Mouse (Mus musculus) kidney, postnatal 0 days (tissue): Measurements from ENCODE around the gene Tm4sf4. TPM values are rescaled to one million over a fixed set of nuclear protein-coding genes. Genes with fewer than 3 reads are reported as not detected.

Experiments used
- ATAC-seq: fragments of 200-750 bp; cut with Nextera tagmentation; replicated peaks from 2 replicates; pipeline ENCODE4 v1.8.0; 2017; ENCODE audit warnings: low read depth, moderate number of reproducible peaks, moderate TSS enrichment, moderate library complexity; ENCODE audit not compliant: low FRiP score
- DNase-seq: peaks from one replicate; pipeline ENCODE4 v3.0.0-alpha.2; 2016; ENCODE audit warnings: low spot score
- H3K27ac ChIP-seq: fragments of 300-500 bp; sonication (generic); 2 replicates; pipeline ENCODE4 v1.5.1; 2014; ENCODE audit warnings: mild to moderate bottlenecking
- H3K27me3 ChIP-seq: fragments of 300-500 bp; sonication (generic); 2 replicates; pipeline ENCODE4 v1.6.1; 2014; ENCODE audit warnings: low read length, mixed read lengths; ENCODE audit not compliant: insufficient read depth
- H3K36me3 ChIP-seq: fragments of 300-500 bp; sonication (generic); 2 replicates; pipeline ENCODE4 v1.6.1; 2014; ENCODE audit warnings: low read length, mixed read lengths; ENCODE audit not compliant: insufficient read depth
- H3K4me1 ChIP-seq: fragments of 300-500 bp; sonication (generic); replicated peaks from 2 replicates; pipeline ENCODE4 v1.6.1; 2014; ENCODE audit warnings: antibody characterized with exemption, low read length, mixed read lengths; ENCODE audit not compliant: insufficient read depth
- H3K4me2 ChIP-seq: fragments of 300-500 bp; sonication (generic); 2 replicates; pipeline ENCODE4 v1.6.1; 2014; ENCODE audit warnings: mild to moderate bottlenecking, low read length, moderate library complexity, mixed read lengths
- H3K4me3 ChIP-seq: fragments of 300-500 bp; sonication (generic); replicated peaks from 2 replicates; pipeline ENCODE4 v1.5.1; 2014; ENCODE audit warnings: low read depth, low read length
- H3K9ac ChIP-seq: fragments of 300-500 bp; sonication (generic); 2 replicates; pipeline ENCODE4 v1.6.1; 2014; ENCODE audit warnings: low read depth, low read length
- H3K9me3 ChIP-seq: fragments of 300-500 bp; sonication (generic); replicated peaks from 2 replicates; pipeline ENCODE4 v1.6.1; 2016; ENCODE audit warnings: low read length, inconsistent platforms, mixed read lengths
- CTCF ChIP-seq: IDR thresholded peaks from 2 replicates; pipeline ENCODE4 v1.5.1; 2016; ENCODE audit warnings: antibody characterized with exemption, low read depth, mild to moderate bottlenecking, moderate library complexity
- WGBS: fragments of 180-500 bp; shearing (Covaris S2); extraction: QIAGEN DNeasy Blood & Tissue Kit; methylation state at CpG from one replicate; pipeline ENCODE4 v1.1.7; 2014; 5-methylcytosine and 5-hydroxymethylcytosine counted together
- polyA plus RNA-seq: library from polyadenylated mRNA; unstranded; fragments of >200 nt; fragmentation: Nextera tagmentation; extraction: Ambion mirVana; gene quantifications from 2 replicates; pipeline ENCODE4 v1.2.1, GENCODE M21; 2015

Tm4sf4 gene
- polyA plus RNA-seq, 1 experiment from 2014 or later: 0.79 TPM

DNA sequence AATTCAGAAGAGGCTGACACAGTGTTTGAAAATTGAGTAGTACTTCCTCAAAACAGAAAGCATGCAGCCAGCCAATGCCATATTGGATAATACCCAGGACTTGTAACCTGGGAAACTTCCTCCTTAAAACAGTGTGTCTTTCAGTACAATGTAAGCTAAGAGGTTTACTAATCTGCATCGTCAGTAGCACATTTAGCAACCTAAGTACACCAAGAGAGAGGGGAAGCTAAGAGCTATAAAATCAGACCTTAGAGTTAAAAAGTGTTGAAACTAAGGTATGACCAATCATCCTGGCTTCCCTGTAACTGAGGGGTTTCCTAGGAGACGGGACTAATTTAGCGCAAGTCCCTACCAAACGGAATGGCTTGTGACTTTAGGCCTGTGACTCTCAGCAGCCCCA, 61.0 kb downstream of the Tm4sf4 start:
- Histone ChIP-seq H3K4me1 (peaks cover 14% of the 10 kb centered on the region; the same call in 1 of the 2 replicates), H3K27me3 (no peaks in the 10 kb centered on the region), H3K4me3 (no peak overlapping the region), H3K9me3 (no peaks in the 10 kb centered on the region), H3K9ac (no peak overlapping the region), H3K27ac (no peak overlapping the region), H3K36me3 (no peaks in the 10 kb centered on the region), H3K4me2 (no peak overlapping the region)
- no peak for TF ChIP-seq CTCF
- DNase-seq: no peak
- no peak for ATAC-seq
- WGBS: 88% methylated on average over 4 of the region's 4 CpGs

DNA sequence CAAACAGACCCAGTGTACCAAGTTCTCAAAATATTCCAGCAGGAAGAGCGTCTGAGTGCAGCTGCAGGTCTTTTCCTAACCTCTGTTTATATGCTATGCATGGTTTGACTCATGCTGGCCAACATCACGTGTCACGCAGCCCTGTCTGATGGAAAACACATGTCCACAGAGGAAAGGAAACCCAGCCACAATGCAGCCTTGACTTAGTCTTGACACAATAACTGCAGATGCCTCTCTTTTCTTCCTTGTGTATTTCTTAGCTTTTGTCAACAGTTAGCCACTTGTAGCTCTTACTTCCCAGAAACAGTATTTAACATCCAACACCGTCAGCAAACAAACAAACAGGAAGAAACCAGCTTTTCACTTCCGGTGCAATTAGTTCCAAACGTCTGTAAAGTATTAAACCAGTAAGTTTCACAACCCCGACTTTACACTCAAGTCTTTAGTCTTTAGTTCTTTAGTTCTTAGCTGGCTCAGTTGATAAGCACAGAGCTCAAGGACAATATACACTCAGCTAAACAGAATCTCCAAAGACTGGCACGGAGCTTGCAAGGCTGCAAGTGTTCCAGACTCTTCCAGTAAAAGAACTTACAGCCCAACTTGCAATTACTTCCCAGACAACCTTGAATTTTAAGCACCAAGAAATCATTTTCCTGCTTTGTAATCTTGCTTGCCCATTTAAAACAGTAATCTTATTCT, 62.5 kb downstream of the Tm4sf4 start:
- Histone ChIP-seq H3K4me1 (peaks cover 14% of the 10 kb centered on the region; the same call in 1 of the 2 replicates), H3K4me3 (no peak overlapping the region), H3K36me3 (no peaks in the 10 kb centered on the region), H3K9me3 (no peaks in the 10 kb centered on the region), H3K4me2 (peak overlapping the region; percentile 11; the same call in 1 of the 2 replicates), H3K27me3 (no peaks in the 10 kb centered on the region), H3K27ac (peak overlapping the region; percentile 70), H3K9ac (no peak overlapping the region)
- peak; percentile 89 for ATAC-seq
- TF ChIP-seq CTCF: no peak
- DNase-seq: peak; percentile 87
- 28% methylated on average over 8 of the region's 8 CpGs for WGBS

Other genes with a start within 250 kb of the Tm4sf4 start
- gene Tm4sf1, start 123.3 kb upstream of the Tm4sf4 start, polyA plus RNA-seq: 386 and 407 TPM in 2 replicates
- 28.9 TPM in 2 replicates for gene Wwtr1, start 150.6 kb downstream of the Tm4sf4 start, polyA plus RNA-seq
- 92.6 and 94.3 TPM in 2 replicates for gene Commd2, start 226.4 kb downstream of the Tm4sf4 start, polyA plus RNA-seq